In the genomic region with DNA sequence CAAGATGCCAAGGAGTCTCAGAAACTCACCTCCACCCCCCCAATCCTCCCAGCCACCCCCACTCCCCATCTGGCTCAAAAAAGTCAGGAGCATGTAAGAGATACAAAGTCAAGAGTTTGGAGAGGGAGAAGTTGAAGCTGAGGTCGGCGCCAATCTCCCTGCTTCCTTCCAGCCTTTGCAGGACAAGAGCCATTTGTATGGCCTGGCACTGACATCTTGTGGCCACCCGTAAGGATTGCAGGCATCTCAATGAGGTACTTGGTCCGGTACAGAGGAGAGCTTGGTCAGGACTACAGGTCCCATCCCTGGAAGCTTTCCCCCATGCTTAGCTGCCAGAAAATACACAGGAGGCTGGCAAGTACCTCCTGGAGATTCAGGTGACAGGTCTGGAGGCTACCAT, we compare ENCODE assay signal across 8 mouse cellular contexts. TPM values are rescaled to one million over a fixed set of nuclear protein-coding genes. Genes with fewer than 3 reads are reported as not detected.
DNase-seq lines count a peak whose midpoint lies in the region; ATAC-seq and TF ChIP-seq lines count a peak whose summit lies in the region.

No protein-coding gene starts in this region.

- intact Hi-C loops in left cerebral cortex, postnatal 14 days (cut with DNase I): loop anchor here (1.0 kb wide), 1 partner anchor 313 kb away; no protein-coding TSS in a partner anchor

- DNase-seq in midbrain, embryonic 10.5 days (ENCODE audit: low spot score): peak; percentile 74
- peak; percentile 47 for DNase-seq in cerebellum, adult 11 months
- DNase-seq in forebrain, embryonic 14.5 days (ENCODE audit: low spot score): peak; percentile 86
- peak; percentile 42 to 78 for DNase-seq in left cerebral cortex, postnatal 14 days (ENCODE audit: low spot score in 2 of 2)

- H3K27me3 ChIP-seq in midbrain, embryonic 10.5 days (ENCODE audit: low read depth, poor library complexity, severe bottlenecking): peaks cover 97% of the 10 kb centered on the region
- peaks cover 68% of the 10 kb centered on the region for H3K27me3 ChIP-seq in midbrain, embryonic 15.5 days (replicated peaks)
- H3K27me3 ChIP-seq in forebrain, embryonic 14.5 days (replicated peaks; ENCODE audit: control insufficient read depth, insufficient read depth, low read length): peaks cover 37% of the 10 kb centered on the region
- H3K27me3 ChIP-seq in hindbrain, embryonic 16.5 days (replicated peaks; ENCODE audit: control insufficient read depth, insufficient read depth, low read length): peaks cover 14% of the 10 kb centered on the region
- H3K27me3 ChIP-seq in midbrain, embryonic 16.5 days (ENCODE audit: control insufficient read depth, insufficient read depth, low read depth, low read length): peaks cover 44% of the 10 kb centered on the region
- H3K27me3 ChIP-seq in testis, adult 2 months (ENCODE audit: control insufficient read depth, insufficient read depth, low read length): no peaks in the 10 kb centered on the region

- 5% methylated on average over 4 of the region's 4 CpGs for WGBS in midbrain, embryonic 10.5 days
- 1% methylated on average over 4 of the region's 4 CpGs for WGBS in midbrain, embryonic 15.5 days
- WGBS in forebrain, embryonic 14.5 days: 0% methylated on average over 4 of the region's 4 CpGs
- 0% methylated on average over 4 of the region's 4 CpGs for WGBS in hindbrain, embryonic 16.5 days
- 0% methylated on average over 4 of the region's 4 CpGs for WGBS in midbrain, embryonic 16.5 days

- no peaks in the 10 kb centered on the region for H3K36me3 ChIP-seq in midbrain, embryonic 10.5 days
- H3K36me3 ChIP-seq in midbrain, embryonic 15.5 days (replicated peaks): no peaks in the 10 kb centered on the region
- no peaks in the 10 kb centered on the region for H3K36me3 ChIP-seq in forebrain, embryonic 14.5 days (ENCODE audit: control insufficient read depth, insufficient read depth, low read length)
- H3K36me3 ChIP-seq in hindbrain, embryonic 16.5 days (ENCODE audit: control insufficient read depth, insufficient read depth, low read length): no peaks in the 10 kb centered on the region
- no peaks in the 10 kb centered on the region for H3K36me3 ChIP-seq in midbrain, embryonic 16.5 days (ENCODE audit: control insufficient read depth, insufficient read depth, low read length)
- H3K36me3 ChIP-seq in testis, adult 2 months (ENCODE audit: control insufficient read depth, insufficient read depth, low read length): no peaks in the 10 kb centered on the region

- H3K9me3 ChIP-seq in midbrain, embryonic 10.5 days (replicated peaks): no peaks in the 10 kb centered on the region
- H3K9me3 ChIP-seq in midbrain, embryonic 15.5 days: no peaks in the 10 kb centered on the region
- H3K9me3 ChIP-seq in forebrain, embryonic 14.5 days (replicated peaks; ENCODE audit: control insufficient read depth, low read length): no peaks in the 10 kb centered on the region
- H3K9me3 ChIP-seq in hindbrain, embryonic 16.5 days (ENCODE audit: control insufficient read depth, low read length): no peaks in the 10 kb centered on the region
- H3K9me3 ChIP-seq in midbrain, embryonic 16.5 days (replicated peaks; ENCODE audit: control insufficient read depth, low read length, poor library complexity, severe bottlenecking): no peaks in the 10 kb centered on the region

- TF ChIP-seq POLR2A in testis, adult 2 months (IDR thresholded peaks at IDR 0.05; ENCODE audit: control insufficient read depth, low read depth, low read length): no peak

- peaks cover 36% of the 10 kb centered on the region for H3K4me1 ChIP-seq in midbrain, embryonic 10.5 days
- peaks cover 9% of the 10 kb centered on the region for H3K4me1 ChIP-seq in midbrain, embryonic 15.5 days
- peaks cover 2% of the 10 kb centered on the region; the same call in 1 of the 2 replicates for H3K4me1 ChIP-seq in forebrain, embryonic 14.5 days (ENCODE audit: control insufficient read depth, insufficient read depth, low read length)
- peaks cover 14% of the 10 kb centered on the region for H3K4me1 ChIP-seq in hindbrain, embryonic 16.5 days (ENCODE audit: control insufficient read depth, insufficient read depth, low read depth, low read length)
- H3K4me1 ChIP-seq in midbrain, embryonic 16.5 days (ENCODE audit: control insufficient read depth, insufficient read depth, low read length): peaks cover 8% of the 10 kb centered on the region
- H3K4me1 ChIP-seq in testis, adult 2 months (ENCODE audit: control insufficient read depth, insufficient read depth, low read length): peaks cover 12% of the 10 kb centered on the region

- no peak overlapping the region for H3K4me3 ChIP-seq in midbrain, embryonic 10.5 days
- no peak overlapping the region for H3K4me3 ChIP-seq in midbrain, embryonic 15.5 days
- no peak overlapping the region for H3K4me3 ChIP-seq in forebrain, embryonic 14.5 days (ENCODE audit: low read depth, low read length)
- H3K4me3 ChIP-seq in hindbrain, embryonic 16.5 days (ENCODE audit: low read length): no peak overlapping the region
- no peak overlapping the region for H3K4me3 ChIP-seq in midbrain, embryonic 16.5 days (ENCODE audit: low read depth, low read length)
- no peak overlapping the region for H3K4me3 ChIP-seq in testis, adult 2 months (ENCODE audit: control insufficient read depth, low read depth, low read length)

- no peak overlapping the region for H3K9ac ChIP-seq in midbrain, embryonic 15.5 days
- H3K9ac ChIP-seq in forebrain, embryonic 14.5 days (ENCODE audit: low read length): no peak overlapping the region
- no peak overlapping the region for H3K9ac ChIP-seq in hindbrain, embryonic 16.5 days (ENCODE audit: low read depth, low read length)
- no peak overlapping the region for H3K9ac ChIP-seq in midbrain, embryonic 16.5 days (ENCODE audit: low read depth, low read length)

- ATAC-seq in midbrain, embryonic 15.5 days (replicated peaks): no peak
- ATAC-seq in forebrain, embryonic 14.5 days: peak; percentile 65; the same call in 1 of the 2 replicates
- ATAC-seq in hindbrain, embryonic 16.5 days: peak; percentile 71
- ATAC-seq in midbrain, embryonic 16.5 days: peak; percentile 74

- H3K4me2 ChIP-seq in midbrain, embryonic 15.5 days: no peak overlapping the region
- no peak overlapping the region for H3K4me2 ChIP-seq in forebrain, embryonic 14.5 days (ENCODE audit: low read length)
- no peak overlapping the region for H3K4me2 ChIP-seq in hindbrain, embryonic 16.5 days (ENCODE audit: low read length)
- H3K4me2 ChIP-seq in midbrain, embryonic 16.5 days (ENCODE audit: low read length): no peak overlapping the region

- no peak overlapping the region for H3K27ac ChIP-seq in midbrain, embryonic 10.5 days (replicated peaks)
- H3K27ac ChIP-seq in midbrain, embryonic 15.5 days: no peak overlapping the region
- H3K27ac ChIP-seq in forebrain, embryonic 14.5 days (ENCODE audit: low read depth, low read length): no peak overlapping the region
- H3K27ac ChIP-seq in hindbrain, embryonic 16.5 days (ENCODE audit: low read depth, low read length): no peak overlapping the region
- no peak overlapping the region for H3K27ac ChIP-seq in midbrain, embryonic 16.5 days (ENCODE audit: low read length)
- no peak overlapping the region for H3K27ac ChIP-seq in testis, adult 2 months (ENCODE audit: control insufficient read depth, insufficient read depth, low read depth, low read length)

- TF ChIP-seq CTCF in testis, adult 2 months (IDR thresholded peaks at IDR 0.05; ENCODE audit: control insufficient read depth, insufficient read depth, insufficient replicate concordance, low read depth, low read length): peak; percentile 70; the same call in 1 of the 2 replicates

RNA-seq across cellular contexts. Expression of gene Slf2, which starts 35.7 kb away (rescaled TPM):
- polyA plus RNA-seq in midbrain, embryonic 10.5 days (2016; fragmentation: Nextera tagmentation; extraction: Ambion mirVana): 37.2 and 39.1 TPM in 2 replicates
- 27.8 and 33.0 TPM in 2 replicates for polyA plus RNA-seq in midbrain, embryonic 15.5 days (2015; fragmentation: Nextera tagmentation; extraction: Ambion mirVana)
- 22.9 and 28.1 TPM in 2 replicates for polyA plus RNA-seq in forebrain, embryonic 14.5 days (2014; fragmentation: Nextera tagmentation; extraction: Ambion mirVana)
- 26.7 and 27.8 TPM in 2 replicates for polyA plus RNA-seq in hindbrain, embryonic 16.5 days (2015; fragmentation: Nextera tagmentation; extraction: Ambion mirVana)
- 10 to 100 TPM; 31.8 to 32.2 TPM for total RNA-seq in left cerebral cortex, postnatal 14 days (2021)
- 30.3 and 35.7 TPM in 2 replicates for polyA plus RNA-seq in midbrain, embryonic 16.5 days (2015; fragmentation: Nextera tagmentation; extraction: Ambion mirVana)
- polyA plus RNA-seq in testis, adult 2 months (2012; rRNA removed): 21.5 and 23.4 TPM in 2 replicates
